Mouse (Mus musculus): ENCODE measurements around the gene Ivns1abp. TPM values are rescaled to one million over a fixed set of nuclear protein-coding genes. Genes with fewer than 3 reads are reported as not detected.

The Ivns1abp gene
- polyA plus RNA-seq, 1 experiment from 2014 or later: 230 TPM

DNA sequence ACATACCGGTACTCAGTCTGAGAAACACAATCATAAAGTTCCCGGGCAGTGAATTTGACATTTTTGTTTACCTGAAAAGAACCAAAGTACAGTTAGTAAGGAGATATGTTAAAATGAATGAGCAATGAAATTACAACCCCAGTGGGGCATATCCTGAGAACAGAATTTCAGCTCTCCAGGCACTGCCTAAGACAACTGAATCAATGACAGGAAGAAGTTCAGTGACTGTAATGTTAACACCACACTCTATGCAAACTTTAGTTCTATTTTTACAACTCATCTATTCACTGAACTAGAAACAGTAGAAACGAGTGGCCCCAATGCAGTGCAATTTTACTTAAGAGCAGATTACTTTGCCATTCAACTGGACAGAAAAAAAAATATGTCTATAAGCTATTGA lies 26.3 kb downstream of the Ivns1abp start:
- Histone ChIP-seq H3K4me2 (ENCODE audit: low read depth, low read length) (no peak overlapping the region), H3K4me1 (replicated peaks; ENCODE audit: control insufficient read depth, insufficient read depth, low read length) (no peaks in the 10 kb centered on the region), H3K36me3 (ENCODE audit: control insufficient read depth, insufficient read depth, low read length) (peaks cover 33% of the 10 kb centered on the region), H3K27ac (ENCODE audit: low read length) (no peak overlapping the region), H3K4me3 (ENCODE audit: low read length) (no peak overlapping the region), H3K27me3 (ENCODE audit: control insufficient read depth, insufficient read depth, low read depth, low read length) (no peaks in the 10 kb centered on the region), H3K9me3 (ENCODE audit: control insufficient read depth, low read length) (no peaks in the 10 kb centered on the region), H3K9ac (ENCODE audit: low read length) (no peak overlapping the region)
- no peak for ATAC-seq (ENCODE audit: low read depth)
- WGBS: 80% methylated on average over 3 of the region's 3 CpGs

DNA sequence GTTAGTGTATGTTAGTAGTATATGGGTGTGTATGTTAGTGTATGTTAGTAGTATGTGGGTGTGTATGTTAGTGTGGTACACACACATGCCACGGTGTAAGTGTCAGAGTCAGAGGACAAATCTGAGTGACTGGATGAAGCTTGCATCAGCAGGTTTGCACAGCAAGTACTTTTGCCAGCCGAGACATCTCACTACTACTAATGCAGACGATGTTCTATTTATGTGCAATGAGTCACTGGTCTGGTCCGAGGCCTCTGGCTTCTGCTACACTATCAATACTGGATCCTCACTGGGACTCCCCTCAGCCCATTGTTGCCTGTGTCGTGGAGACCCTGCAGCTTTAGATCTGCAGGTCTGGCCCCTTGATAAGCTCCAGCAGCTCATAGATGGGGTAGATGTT lies 27.3 kb downstream of the Ivns1abp start:
- no peak for ATAC-seq (ENCODE audit: low read depth)
- Histone ChIP-seq H3K4me3 (ENCODE audit: low read length) (no peak overlapping the region), H3K4me1 (replicated peaks; ENCODE audit: control insufficient read depth, insufficient read depth, low read length) (no peaks in the 10 kb centered on the region), H3K4me2 (ENCODE audit: low read depth, low read length) (no peak overlapping the region), H3K27me3 (ENCODE audit: control insufficient read depth, insufficient read depth, low read depth, low read length) (no peaks in the 10 kb centered on the region), H3K36me3 (ENCODE audit: control insufficient read depth, insufficient read depth, low read length) (peaks cover 28% of the 10 kb centered on the region), H3K9me3 (ENCODE audit: control insufficient read depth, low read length) (no peaks in the 10 kb centered on the region), H3K27ac (ENCODE audit: low read length) (no peak overlapping the region), H3K9ac (ENCODE audit: low read length) (no peak overlapping the region)
- 73% methylated on average over 5 of the region's 5 CpGs for WGBS

DNA sequence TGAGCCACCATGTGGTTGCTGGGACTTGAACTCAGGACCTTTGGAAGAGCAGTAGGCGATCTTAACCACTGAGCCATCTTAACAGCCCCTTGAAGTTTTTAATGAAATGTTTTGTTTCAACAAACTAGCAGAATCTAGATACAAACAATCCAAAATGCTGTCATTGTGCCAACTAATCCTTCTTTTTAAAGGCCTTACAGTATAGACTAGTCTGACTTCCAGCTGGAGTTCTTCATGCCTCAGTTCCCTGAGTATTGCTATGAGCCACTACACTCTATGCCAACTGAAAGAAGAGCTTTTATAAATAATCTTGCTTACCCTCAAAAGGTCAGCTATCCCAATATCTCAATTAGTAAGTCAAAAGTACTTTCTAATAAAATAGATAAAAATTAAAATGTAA lies 28.5 kb downstream of the Ivns1abp start:
- no peak overlapping the region for H3K9ac ChIP-seq (ENCODE audit: low read length)
- H3K9me3 ChIP-seq (ENCODE audit: control insufficient read depth, low read length): no peaks in the 10 kb centered on the region
- H3K27me3 ChIP-seq (ENCODE audit: control insufficient read depth, insufficient read depth, low read depth, low read length): no peaks in the 10 kb centered on the region
- 61% methylated on average over 1 of the region's 1 CpGs for WGBS
- H3K36me3 ChIP-seq (ENCODE audit: control insufficient read depth, insufficient read depth, low read length): peaks cover 30% of the 10 kb centered on the region
- no peak overlapping the region for H3K4me3 ChIP-seq (ENCODE audit: low read length)
- no peaks in the 10 kb centered on the region for H3K4me1 ChIP-seq (replicated peaks; ENCODE audit: control insufficient read depth, insufficient read depth, low read length)
- H3K4me2 ChIP-seq (ENCODE audit: low read depth, low read length): no peak overlapping the region
- peak; percentile 82 for ATAC-seq (ENCODE audit: low read depth)
- H3K27ac ChIP-seq (ENCODE audit: low read length): no peak overlapping the region

DNA sequence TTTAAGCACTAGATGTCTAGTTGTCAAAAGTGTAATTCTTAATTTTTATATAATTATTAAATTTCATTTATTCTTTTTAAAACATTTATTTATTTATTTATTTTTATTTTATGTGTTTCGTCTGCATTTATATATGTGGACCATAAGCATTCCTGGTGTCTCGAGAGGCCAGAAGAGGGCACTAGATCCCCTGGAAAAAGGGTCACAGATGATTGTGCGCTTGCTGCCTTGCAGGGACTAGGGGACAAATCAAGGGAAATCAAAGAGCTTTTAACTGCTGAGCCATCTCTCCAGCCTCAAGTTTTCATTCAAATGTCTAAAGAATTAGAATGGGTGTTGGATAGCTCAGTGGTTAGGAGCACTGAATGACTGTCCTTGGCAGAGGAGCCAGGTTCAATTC lies 33.1 kb downstream of the Ivns1abp start:
- Histone ChIP-seq H3K27me3 (ENCODE audit: control insufficient read depth, insufficient read depth, low read depth, low read length) (no peaks in the 10 kb centered on the region), H3K9ac (ENCODE audit: low read length) (no peak overlapping the region), H3K4me3 (ENCODE audit: low read length) (no peak overlapping the region), H3K36me3 (ENCODE audit: control insufficient read depth, insufficient read depth, low read length) (peaks cover 11% of the 10 kb centered on the region; the same call in 1 of the 2 replicates), H3K27ac (ENCODE audit: low read length) (no peak overlapping the region), H3K4me1 (replicated peaks; ENCODE audit: control insufficient read depth, insufficient read depth, low read length) (no peaks in the 10 kb centered on the region), H3K9me3 (ENCODE audit: control insufficient read depth, low read length) (no peaks in the 10 kb centered on the region), H3K4me2 (ENCODE audit: low read depth, low read length) (no peak overlapping the region)
- ATAC-seq (ENCODE audit: low read depth): no peak
- WGBS: 77% methylated on average over 3 of the region's 3 CpGs

DNA sequence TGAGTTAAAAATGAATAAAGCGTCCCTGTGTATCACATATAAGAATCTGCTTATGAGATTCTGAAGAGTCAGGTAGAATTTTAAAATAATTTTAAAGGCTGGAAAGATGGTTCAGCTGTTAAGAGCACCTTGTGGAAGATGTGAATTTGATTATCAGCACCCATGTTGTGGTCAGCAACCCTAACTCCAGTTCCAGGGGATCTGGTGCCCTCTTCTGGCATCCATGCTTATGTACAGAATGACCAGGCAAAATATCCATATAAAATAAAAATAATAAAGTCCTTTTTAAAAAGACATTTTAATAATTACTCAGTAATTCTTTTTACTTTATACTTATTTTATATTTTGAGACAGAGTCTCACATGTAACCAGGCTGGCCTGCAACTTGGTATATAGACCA lies 45.8 kb downstream of the Ivns1abp start:
- Histone ChIP-seq H3K4me1 (replicated peaks; ENCODE audit: control insufficient read depth, insufficient read depth, low read length) (no peaks in the 10 kb centered on the region), H3K4me3 (ENCODE audit: low read length) (no peak overlapping the region), H3K9ac (ENCODE audit: low read length) (no peak overlapping the region), H3K27me3 (ENCODE audit: control insufficient read depth, insufficient read depth, low read depth, low read length) (no peaks in the 10 kb centered on the region), H3K4me2 (ENCODE audit: low read depth, low read length) (no peak overlapping the region), H3K27ac (ENCODE audit: low read length) (no peak overlapping the region), H3K36me3 (ENCODE audit: control insufficient read depth, insufficient read depth, low read length) (peaks cover 11% of the 10 kb centered on the region), H3K9me3 (ENCODE audit: control insufficient read depth, low read length) (no peaks in the 10 kb centered on the region)
- WGBS: 96% methylated on average over 1 of the region's 1 CpGs
- ATAC-seq (ENCODE audit: low read depth): no peak

DNA sequence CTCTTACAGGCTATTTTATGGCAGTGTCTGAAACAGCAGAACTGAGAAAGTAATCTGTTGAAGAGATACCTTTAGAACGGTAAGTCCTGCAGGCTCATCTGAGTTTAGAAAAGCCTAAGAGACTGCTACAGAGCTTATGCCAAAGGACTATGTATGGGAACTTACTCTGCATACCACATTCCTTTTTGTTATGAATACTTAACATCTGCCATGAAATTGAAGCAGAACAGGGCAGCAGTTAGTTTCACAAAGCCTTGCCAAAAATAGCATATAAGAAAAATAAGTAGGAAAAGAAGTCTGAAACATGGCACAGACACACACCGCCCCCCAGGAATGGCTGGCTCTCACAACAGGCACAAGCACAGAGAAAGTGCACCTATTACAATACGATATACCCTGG lies 65.5 kb downstream of the Ivns1abp start:
- 91% methylated on average over 3 of the region's 3 CpGs for WGBS
- H3K27ac ChIP-seq (ENCODE audit: low read length): no peak overlapping the region

More for the DNA sequence above, 65.5 kb downstream of the Ivns1abp start:
- Histone ChIP-seq H3K4me3 (ENCODE audit: low read length) (no peak overlapping the region), H3K9me3 (ENCODE audit: control insufficient read depth, low read length) (no peaks in the 10 kb centered on the region), H3K4me2 (ENCODE audit: low read depth, low read length) (no peak overlapping the region), H3K4me1 (replicated peaks; ENCODE audit: control insufficient read depth, insufficient read depth, low read length) (no peaks in the 10 kb centered on the region), H3K9ac (ENCODE audit: low read length) (no peak overlapping the region), H3K36me3 (ENCODE audit: control insufficient read depth, insufficient read depth, low read length) (peaks cover 15% of the 10 kb centered on the region; the same call in 1 of the 2 replicates), H3K27me3 (ENCODE audit: control insufficient read depth, insufficient read depth, low read depth, low read length) (no peaks in the 10 kb centered on the region)
- no peak for ATAC-seq (ENCODE audit: low read depth)

Other genes with a start within 250 kb of the Ivns1abp start
- 0.11 TPM in 1 of 2 replicates, not detected in the other for gene Gm47985, start 161.9 kb upstream of the Ivns1abp start, polyA plus RNA-seq (2015; fragmentation: Nextera tagmentation; extraction: Ambion mirVana)
- not detected in 2 replicates for gene Gm8947, start 152.1 kb upstream of the Ivns1abp start, polyA plus RNA-seq (2015; fragmentation: Nextera tagmentation; extraction: Ambion mirVana)
- not detected in 2 replicates for gene Gm47995, start 146.0 kb upstream of the Ivns1abp start, polyA plus RNA-seq (2015; fragmentation: Nextera tagmentation; extraction: Ambion mirVana)
- gene 3110040M04Rik, start 140.4 kb upstream of the Ivns1abp start, polyA plus RNA-seq (2015; fragmentation: Nextera tagmentation; extraction: Ambion mirVana): not detected in 2 replicates
- gene Gm47996, start 134.3 kb upstream of the Ivns1abp start, polyA plus RNA-seq (2015; fragmentation: Nextera tagmentation; extraction: Ambion mirVana): not detected in 2 replicates
- 32.0 and 38.7 TPM in 2 replicates for gene Swt1, start 84.0 kb downstream of the Ivns1abp start, polyA plus RNA-seq (2015; fragmentation: Nextera tagmentation; extraction: Ambion mirVana)
- 39.9 and 41.7 TPM in 2 replicates for gene Trmt1l, start 84.1 kb downstream of the Ivns1abp start, polyA plus RNA-seq (2015; fragmentation: Nextera tagmentation; extraction: Ambion mirVana)
- 84.2 and 85.3 TPM in 2 replicates for gene Rnf2, start 156.5 kb downstream of the Ivns1abp start, polyA plus RNA-seq (2015; fragmentation: Nextera tagmentation; extraction: Ambion mirVana)
- gene Fam129a, start 226.7 kb downstream of the Ivns1abp start, polyA plus RNA-seq (2015; fragmentation: Nextera tagmentation; extraction: Ambion mirVana): 12.4 and 14.1 TPM in 2 replicates